Mouse (Mus musculus) liver, embryonic 16.5 days (tissue): ENCODE data around the gene Plcb4. TPM values are rescaled to one million over a fixed set of nuclear protein-coding genes. Genes with fewer than 3 reads are reported as not detected.

Source experiments
- ATAC-seq: fragments of 200-750 bp; cut with Nextera tagmentation; 2 replicates; pipeline ENCODE4 v1.8.0; 2017; ENCODE audit warnings: low read depth, mild to moderate bottlenecking, moderate number of reproducible peaks, moderate library complexity
- H3K27ac ChIP-seq: fragments of 300-500 bp; sonication (generic); 2 replicates; pipeline ENCODE4 v1.5.1; 2014; ENCODE audit warnings: mild to moderate bottlenecking, low read length
- H3K27me3 ChIP-seq: fragments of 300-500 bp; sonication (generic); 2 replicates; pipeline ENCODE4 v1.6.1; 2014; ENCODE audit warnings: low read depth, low read length, mixed read lengths; ENCODE audit not compliant: control insufficient read depth, insufficient read depth
- H3K36me3 ChIP-seq: fragments of 300-500 bp; sonication (generic); 2 replicates; pipeline ENCODE4 v1.6.1; 2014; ENCODE audit warnings: mild to moderate bottlenecking; ENCODE audit not compliant: control insufficient read depth, insufficient read depth
- H3K4me1 ChIP-seq: fragments of 300-500 bp; sonication (generic); 2 replicates; pipeline ENCODE4 v1.6.1; 2014; ENCODE audit warnings: low read depth, low read length, mixed read lengths; ENCODE audit not compliant: control insufficient read depth
- H3K4me2 ChIP-seq: fragments of 300-500 bp; sonication (generic); 2 replicates; pipeline ENCODE4 v1.6.1; 2014; ENCODE audit warnings: low read depth, low read length, mixed read lengths
- H3K4me3 ChIP-seq: fragments of 300-500 bp; sonication (generic); 2 replicates; pipeline ENCODE4 v1.5.1; 2014; ENCODE audit warnings: low read depth, mild to moderate bottlenecking, low read length
- H3K9ac ChIP-seq: fragments of 300-500 bp; sonication (generic); 2 replicates; pipeline ENCODE4 v1.6.1; 2014; ENCODE audit warnings: low read depth, low read length
- H3K9me3 ChIP-seq: fragments of 300-500 bp; sonication (generic); replicated peaks from 2 replicates; pipeline ENCODE4 v1.6.1; 2016; ENCODE audit warnings: low read length; ENCODE audit not compliant: control insufficient read depth
- WGBS: fragments of 180-500 bp; shearing (Covaris S2); extraction: QIAGEN DNeasy Blood & Tissue Kit; methylation state at CpG from one replicate; pipeline ENCODE4 v1.1.7; 2014; ENCODE audit not compliant: insufficient replicate concordance; 5-methylcytosine and 5-hydroxymethylcytosine counted together
- polyA plus RNA-seq: library from polyadenylated mRNA; unstranded; fragments of >200 nt; fragmentation: Nextera tagmentation; extraction: Ambion mirVana; gene quantifications from 2 replicates; pipeline ENCODE4 v1.2.1, GENCODE M21; 2015

Gene Plcb4
- polyA plus RNA-seq, 1 experiment from 2014 or later: 2.3 TPM

- no peak overlapping the region for H3K9ac ChIP-seq
- WGBS: 55% methylated on average over 10 of the region's 10 CpGs
- ATAC-seq: no peak
- no peaks in the 10 kb centered on the region; the same call in 1 of the 2 replicates for H3K4me1 ChIP-seq
- H3K4me2 ChIP-seq: no peak overlapping the region
- no peaks in the 10 kb centered on the region for H3K36me3 ChIP-seq
- H3K9me3 ChIP-seq: no peaks in the 10 kb centered on the region
- no peak overlapping the region for H3K27ac ChIP-seq
- H3K4me3 ChIP-seq: no peak overlapping the region
- H3K27me3 ChIP-seq: no peaks in the 10 kb centered on the region
Observed at GRCm38 (mm10) chr2:135799149-135799770, 140.4 kb downstream of the Plcb4 start.

GRCm38 (mm10) chr2:135800385-135800784, 141.6 kb downstream of the Plcb4 start:
- H3K9ac ChIP-seq: no peak overlapping the region
- no peak overlapping the region for H3K27ac ChIP-seq
- H3K4me3 ChIP-seq: no peak overlapping the region
- H3K36me3 ChIP-seq: no peaks in the 10 kb centered on the region
- no peak overlapping the region for H3K4me2 ChIP-seq
- WGBS: 75% methylated on average over 6 of the region's 6 CpGs
- H3K4me1 ChIP-seq: no peaks in the 10 kb centered on the region; the same call in 1 of the 2 replicates
- ATAC-seq: no peak
- H3K27me3 ChIP-seq: no peaks in the 10 kb centered on the region
- no peaks in the 10 kb centered on the region for H3K9me3 ChIP-seq

- ATAC-seq: no peak
- Histone ChIP-seq H3K4me3 (no peak overlapping the region), H3K4me1 (no peaks in the 10 kb centered on the region; the same call in 1 of the 2 replicates), H3K27me3 (no peaks in the 10 kb centered on the region), H3K27ac (no peak overlapping the region), H3K9ac (no peak overlapping the region), H3K36me3 (no peaks in the 10 kb centered on the region), H3K9me3 (no peaks in the 10 kb centered on the region), H3K4me2 (no peak overlapping the region)
- 83% methylated on average over 9 of the region's 9 CpGs for WGBS
Observed at GRCm38 (mm10) chr2:135802878-135803450, 144.2 kb downstream of the Plcb4 start.

- Histone ChIP-seq H3K4me3 (no peak overlapping the region), H3K9ac (no peak overlapping the region), H3K27ac (no peak overlapping the region), H3K9me3 (no peaks in the 10 kb centered on the region), H3K27me3 (no peaks in the 10 kb centered on the region), H3K36me3 (no peaks in the 10 kb centered on the region), H3K4me2 (no peak overlapping the region), H3K4me1 (no peaks in the 10 kb centered on the region)
- 69% methylated on average over 15 of the region's 15 CpGs for WGBS
- ATAC-seq: no peak
Observed at GRCm38 (mm10) chr2:135805748-135806685, 147.2 kb downstream of the Plcb4 start.

- no peak overlapping the region for H3K27ac ChIP-seq
- H3K4me1 ChIP-seq: no peaks in the 10 kb centered on the region
- no peaks in the 10 kb centered on the region for H3K27me3 ChIP-seq
- no peaks in the 10 kb centered on the region for H3K36me3 ChIP-seq
- no peak overlapping the region for H3K4me2 ChIP-seq
- WGBS: 49% methylated on average over 4 of the region's 4 CpGs
- no peak overlapping the region for H3K9ac ChIP-seq
- no peak overlapping the region for H3K4me3 ChIP-seq
- H3K9me3 ChIP-seq: no peaks in the 10 kb centered on the region
- no peak for ATAC-seq
Observed at GRCm38 (mm10) chr2:135808342-135808741, 149.5 kb downstream of the Plcb4 start.

GRCm38 (mm10) chr2:135810841-135811240, 152.0 kb downstream of the Plcb4 start:
- H3K4me1 ChIP-seq: no peaks in the 10 kb centered on the region

GRCm38 (mm10) chr2:135811453-135812101, 152.8 kb downstream of the Plcb4 start:
- Histone ChIP-seq H3K9me3 (no peaks in the 10 kb centered on the region), H3K36me3 (no peaks in the 10 kb centered on the region), H3K27ac (no peak overlapping the region), H3K9ac (no peak overlapping the region), H3K27me3 (no peaks in the 10 kb centered on the region), H3K4me1 (no peaks in the 10 kb centered on the region), H3K4me3 (no peak overlapping the region), H3K4me2 (no peak overlapping the region)
- 37% methylated on average over 5 of the region's 5 CpGs for WGBS
- no peak for ATAC-seq

More at GRCm38 (mm10) chr2:135810841-135811240, 152.0 kb downstream of the Plcb4 start:
- WGBS: 63% methylated on average over 6 of the region's 6 CpGs
- H3K27me3 ChIP-seq: no peaks in the 10 kb centered on the region
- no peak for ATAC-seq
- H3K9ac ChIP-seq: no peak overlapping the region
- no peak overlapping the region for H3K4me2 ChIP-seq
- no peak overlapping the region for H3K27ac ChIP-seq
- H3K4me3 ChIP-seq: no peak overlapping the region
- no peaks in the 10 kb centered on the region for H3K9me3 ChIP-seq
- no peaks in the 10 kb centered on the region for H3K36me3 ChIP-seq

- H3K27me3 ChIP-seq: no peaks in the 10 kb centered on the region
- 55% methylated on average over 8 of the region's 8 CpGs for WGBS
- H3K4me1 ChIP-seq: no peaks in the 10 kb centered on the region
- H3K27ac ChIP-seq: no peak overlapping the region
- no peak overlapping the region for H3K4me2 ChIP-seq
- no peak for ATAC-seq
- no peak overlapping the region for H3K9ac ChIP-seq
- no peak overlapping the region for H3K4me3 ChIP-seq
- no peaks in the 10 kb centered on the region for H3K36me3 ChIP-seq
- H3K9me3 ChIP-seq: no peaks in the 10 kb centered on the region
Observed at GRCm38 (mm10) chr2:135812701-135813246, 154.0 kb downstream of the Plcb4 start.
